Mouse (Mus musculus) forebrain, embryonic 12.5 days (tissue): ENCODE data around the gene Raly. TPM values are rescaled to one million over a fixed set of nuclear protein-coding genes. Genes with fewer than 3 reads are reported as not detected.
A peak's percentile ranks its signal among the peaks of the same experiment; 100 is the strongest.

Experiments used
- ATAC-seq: fragments of 200-750 bp; cut with Nextera tagmentation; 2 replicates; pipeline ENCODE4 v1.8.0; 2017; ENCODE audit warnings: moderate TSS enrichment; ENCODE audit not compliant: low FRiP score
- H3K27ac ChIP-seq: fragments of 300-500 bp; sonication (generic); 2 replicates; pipeline ENCODE4 v1.5.1; 2016; ENCODE audit warnings: mild to moderate bottlenecking
- H3K27me3 ChIP-seq: fragments of 300-500 bp; sonication (generic); 2 replicates; pipeline ENCODE4 v1.6.1; 2016; ENCODE audit warnings: mild to moderate bottlenecking
- H3K36me3 ChIP-seq: fragments of 300-500 bp; sonication (generic); replicated peaks from 2 replicates; pipeline ENCODE4 v1.6.1; 2016; ENCODE audit warnings: mild to moderate bottlenecking
- H3K4me1 ChIP-seq: fragments of 300-500 bp; sonication (generic); 2 replicates; pipeline ENCODE4 v1.6.1; 2016
- H3K4me2 ChIP-seq: fragments of 300-500 bp; sonication (generic); 2 replicates; pipeline ENCODE4 v1.6.1; 2016; ENCODE audit warnings: mild to moderate bottlenecking, moderate library complexity
- H3K4me3 ChIP-seq: fragments of 300-500 bp; sonication (generic); replicated peaks from 2 replicates; pipeline ENCODE4 v1.5.1; 2016; ENCODE audit warnings: mild to moderate bottlenecking
- H3K9ac ChIP-seq: fragments of 300-500 bp; sonication (generic); 2 replicates; pipeline ENCODE4 v1.6.1; 2016; ENCODE audit warnings: mild to moderate bottlenecking
- H3K9me3 ChIP-seq: fragments of 300-500 bp; sonication (generic); 2 replicates; pipeline ENCODE4 v1.6.1; 2016
- WGBS: fragments of 180-500 bp; shearing (Covaris S2); methylation state at CpG from one replicate; pipeline ENCODE4 v1.1.7; 2016; 5-methylcytosine and 5-hydroxymethylcytosine counted together
- polyA plus RNA-seq: library from polyadenylated mRNA; unstranded; fragments of >200 nt; fragmentation: Nextera tagmentation; extraction: Ambion mirVana; gene quantifications from 2 replicates; pipeline ENCODE4 v1.2.1, GENCODE M21; 2016

Raly gene
- 35.1 and 45.9 TPM in 2 replicates for polyA plus RNA-seq

- Histone ChIP-seq H3K9ac (peak within 1 kb of the TSS; percentile 97), H3K4me1 (peaks cover 48% of the 10 kb centered on the region), H3K36me3 (no peaks in the 10 kb centered on the region), H3K27me3 (no peaks in the 10 kb centered on the region), H3K9me3 (no peaks in the 10 kb centered on the region), H3K4me2 (peak within 1 kb of the TSS; percentile 88), H3K27ac (peak within 1 kb of the TSS; percentile 97), H3K4me3 (peak within 1 kb of the TSS; percentile 97)
- peak; percentile 97 for ATAC-seq
- 2% methylated on average over 64 of the region's 89 CpGs for WGBS
Observed at GRCm38 (mm10) chr2:154790656-154791483, at the start of gene Raly, which contains the start of gene a. Gene Raly, plus strand, starts transcription at chr2:154791096. Gene a, plus strand, starts transcription at chr2:154791402.

- Histone ChIP-seq H3K9ac (no peak overlapping the region), H3K4me2 (no peak overlapping the region), H3K27me3 (no peaks in the 10 kb centered on the region), H3K4me3 (no peak overlapping the region), H3K4me1 (no peaks in the 10 kb centered on the region), H3K9me3 (no peaks in the 10 kb centered on the region), H3K27ac (no peak overlapping the region), H3K36me3 (no peaks in the 10 kb centered on the region)
- no peak for ATAC-seq
- 81% methylated on average over 10 of the region's 10 CpGs for WGBS
Observed at GRCm38 (mm10) chr2:154742911-154743819, 47.7 kb upstream of the Raly start.

DNA sequence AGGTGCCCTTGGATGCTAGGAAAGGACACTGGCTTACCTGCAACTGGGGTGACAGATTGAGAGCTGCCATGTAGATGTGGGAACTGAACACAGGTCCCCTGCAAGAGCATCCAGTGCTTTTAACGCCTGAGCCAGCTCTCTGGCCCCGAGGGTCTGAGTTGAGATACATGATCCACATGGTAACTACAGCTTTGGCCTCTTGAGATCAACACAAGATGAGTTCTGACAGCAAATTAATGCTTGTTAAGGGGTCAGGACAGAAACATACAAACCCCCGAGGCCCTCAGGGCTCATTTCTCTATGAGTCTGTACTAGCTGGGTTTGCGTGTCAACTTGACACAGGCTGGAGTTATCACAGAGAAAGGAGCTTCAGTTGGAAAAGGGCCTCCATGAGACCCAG, 47.0 kb upstream of the Raly start:
- H3K9me3 ChIP-seq: no peaks in the 10 kb centered on the region
- no peaks in the 10 kb centered on the region for H3K36me3 ChIP-seq
- no peak overlapping the region for H3K9ac ChIP-seq
- H3K4me2 ChIP-seq: no peak overlapping the region
- H3K27ac ChIP-seq: no peak overlapping the region
- no peaks in the 10 kb centered on the region for H3K27me3 ChIP-seq
- ATAC-seq: no peak
- WGBS: 76% methylated on average over 4 of the region's 4 CpGs
- H3K4me1 ChIP-seq: peaks cover 5% of the 10 kb centered on the region; the same call in 1 of the 2 replicates
- no peak overlapping the region for H3K4me3 ChIP-seq

DNA sequence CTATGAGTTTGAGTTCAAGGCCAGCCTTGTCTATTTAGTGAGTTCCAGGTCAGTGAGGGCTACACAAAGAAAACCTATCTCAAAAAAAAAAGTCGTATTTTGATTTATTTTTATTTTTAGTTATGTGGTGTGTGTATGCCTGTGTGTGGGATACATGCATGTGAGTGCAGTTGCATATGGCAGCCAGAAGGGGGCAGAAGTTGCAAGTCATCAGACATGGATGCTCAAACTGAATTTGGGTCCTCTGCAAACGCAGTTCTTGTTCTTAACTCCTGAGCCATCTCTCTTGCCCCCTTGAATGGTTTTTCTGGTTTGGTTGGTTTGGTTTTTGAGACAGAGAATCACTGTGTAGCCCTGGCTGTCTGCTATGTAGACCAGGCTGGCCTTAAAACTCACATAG, 42.5 kb upstream of the Raly start:
- Histone ChIP-seq H3K27ac (peak overlapping the region; percentile 67), H3K9ac (no peak overlapping the region), H3K9me3 (no peaks in the 10 kb centered on the region), H3K27me3 (peaks cover 4% of the 10 kb centered on the region; the same call in 1 of the 2 replicates), H3K4me2 (no peak overlapping the region), H3K4me3 (no peak overlapping the region), H3K4me1 (peaks cover 20% of the 10 kb centered on the region), H3K36me3 (no peaks in the 10 kb centered on the region)
- 82% methylated on average over 2 of the region's 2 CpGs for WGBS
- ATAC-seq: no peak

- Histone ChIP-seq H3K4me3 (no peak overlapping the region), H3K27me3 (peaks cover 4% of the 10 kb centered on the region; the same call in 1 of the 2 replicates), H3K9ac (no peak overlapping the region), H3K36me3 (no peaks in the 10 kb centered on the region), H3K27ac (peak overlapping the region; percentile 67), H3K4me1 (peaks cover 20% of the 10 kb centered on the region), H3K4me2 (peak overlapping the region; percentile 28), H3K9me3 (no peaks in the 10 kb centered on the region)
- WGBS: 28% methylated on average over 23 of the region's 23 CpGs
- peak; percentile 70 for ATAC-seq
Observed at GRCm38 (mm10) chr2:154749046-154750036, 41.6 kb upstream of the Raly start.

GRCm38 (mm10) chr2:154751924-154752323, 39.0 kb upstream of the Raly start:
- H3K4me1 ChIP-seq: peaks cover 20% of the 10 kb centered on the region
- no peak overlapping the region for H3K27ac ChIP-seq
- 45% methylated on average over 8 of the region's 8 CpGs for WGBS
- H3K4me3 ChIP-seq: no peak overlapping the region
- H3K9me3 ChIP-seq: no peaks in the 10 kb centered on the region
- no peak overlapping the region for H3K4me2 ChIP-seq
- no peaks in the 10 kb centered on the region for H3K36me3 ChIP-seq
- peaks cover 4% of the 10 kb centered on the region; the same call in 1 of the 2 replicates for H3K27me3 ChIP-seq
- H3K9ac ChIP-seq: no peak overlapping the region
- no peak for ATAC-seq

DNA sequence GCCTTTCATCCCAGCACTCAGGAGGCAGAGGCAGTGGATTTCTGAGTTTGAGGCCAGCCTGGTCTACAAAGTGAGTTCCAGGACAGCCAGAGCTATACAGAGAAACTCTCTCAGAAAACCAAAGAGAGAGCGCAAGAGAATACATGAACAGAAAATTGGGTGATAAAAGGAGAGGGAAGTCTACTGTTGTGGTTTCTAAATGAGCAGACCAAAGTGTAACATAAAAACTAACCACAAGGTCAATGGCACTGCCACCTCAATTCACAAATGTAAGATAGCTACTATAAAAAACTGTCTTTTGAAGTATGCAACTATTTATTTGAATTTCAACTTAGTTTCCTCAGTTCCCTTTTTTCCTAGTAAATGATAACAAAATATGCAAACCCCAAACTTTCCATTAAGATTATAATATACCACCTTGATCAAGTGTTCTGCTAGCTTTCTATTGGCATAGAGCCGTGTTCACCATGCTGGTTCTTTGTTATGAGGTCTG, 36.8 kb upstream of the Raly start:
- no peaks in the 10 kb centered on the region for H3K9me3 ChIP-seq
- H3K4me1 ChIP-seq: peaks cover 13% of the 10 kb centered on the region
- H3K4me2 ChIP-seq: no peak overlapping the region
- WGBS: 86% methylated on average over 2 of the region's 2 CpGs
- no peak overlapping the region for H3K27ac ChIP-seq
- H3K36me3 ChIP-seq: no peaks in the 10 kb centered on the region
- ATAC-seq: no peak
- no peak overlapping the region for H3K9ac ChIP-seq
- peaks cover 4% of the 10 kb centered on the region; the same call in 1 of the 2 replicates for H3K27me3 ChIP-seq
- no peak overlapping the region for H3K4me3 ChIP-seq

DNA sequence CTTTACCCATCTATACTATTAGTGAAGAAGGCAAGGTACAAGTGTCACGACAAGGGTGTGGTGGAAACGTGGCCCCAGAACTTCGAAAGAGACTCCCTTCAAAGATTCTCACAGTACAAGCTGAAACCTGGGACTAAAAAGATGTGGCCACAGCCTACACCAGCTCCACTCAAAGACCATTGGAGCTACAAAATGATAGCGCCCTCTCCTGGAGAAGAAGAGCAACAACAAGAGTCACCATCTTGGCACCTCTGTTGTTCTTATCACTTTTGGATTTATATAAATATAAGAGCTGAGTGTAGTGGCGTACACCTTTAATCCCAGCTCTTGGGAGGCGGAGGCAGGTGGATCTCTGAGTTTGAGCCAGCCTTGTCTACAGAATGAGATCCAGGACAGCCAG, 35.1 kb upstream of the Raly start:
- H3K27me3 ChIP-seq: peaks cover 7% of the 10 kb centered on the region; the same call in 1 of the 2 replicates

DNA sequence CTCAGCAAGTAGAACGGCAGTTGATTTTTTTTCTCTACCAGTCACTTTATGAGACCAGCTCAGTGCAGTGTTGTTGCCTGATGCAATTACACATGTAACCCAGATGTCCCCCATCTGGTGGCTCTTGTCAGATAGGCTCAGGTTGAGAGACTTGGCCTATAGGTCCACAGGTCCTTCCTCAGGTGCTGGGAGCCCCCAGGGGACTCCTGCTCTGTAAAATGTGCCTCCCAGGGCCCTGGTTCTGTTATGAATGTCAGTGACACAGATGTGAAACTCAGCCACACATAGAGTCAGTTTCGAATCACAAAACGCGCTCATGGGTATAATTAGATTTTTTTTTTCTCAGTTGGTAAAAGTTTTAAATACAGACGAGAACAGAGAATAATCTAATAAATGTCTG, 33.2 kb upstream of the Raly start:
- no peak overlapping the region for H3K4me3 ChIP-seq
- H3K4me2 ChIP-seq: no peak overlapping the region
- WGBS: 87% methylated on average over 5 of the region's 5 CpGs
- H3K9me3 ChIP-seq: peaks cover 4% of the 10 kb centered on the region; the same call in 1 of the 2 replicates
- H3K4me1 ChIP-seq: no peaks in the 10 kb centered on the region
- peaks cover 3% of the 10 kb centered on the region; the same call in 1 of the 2 replicates for H3K27me3 ChIP-seq
- H3K27ac ChIP-seq: no peak overlapping the region
- no peak overlapping the region for H3K9ac ChIP-seq
- H3K36me3 ChIP-seq: no peaks in the 10 kb centered on the region
- ATAC-seq: no peak

More for the DNA sequence above, 35.1 kb upstream of the Raly start:
- H3K4me2 ChIP-seq: no peak overlapping the region
- no peak overlapping the region for H3K4me3 ChIP-seq
- WGBS: 55% methylated on average over 6 of the region's 6 CpGs
- no peak for ATAC-seq
- peaks cover 2% of the 10 kb centered on the region; the same call in 1 of the 2 replicates for H3K9me3 ChIP-seq
- no peak overlapping the region for H3K27ac ChIP-seq
- no peak overlapping the region for H3K9ac ChIP-seq
- 0 out of 2 replicates have a peak, but pooled peaks cover 4% of the 10 kb centered on the region for H3K4me1 ChIP-seq
- no peaks in the 10 kb centered on the region for H3K36me3 ChIP-seq

DNA sequence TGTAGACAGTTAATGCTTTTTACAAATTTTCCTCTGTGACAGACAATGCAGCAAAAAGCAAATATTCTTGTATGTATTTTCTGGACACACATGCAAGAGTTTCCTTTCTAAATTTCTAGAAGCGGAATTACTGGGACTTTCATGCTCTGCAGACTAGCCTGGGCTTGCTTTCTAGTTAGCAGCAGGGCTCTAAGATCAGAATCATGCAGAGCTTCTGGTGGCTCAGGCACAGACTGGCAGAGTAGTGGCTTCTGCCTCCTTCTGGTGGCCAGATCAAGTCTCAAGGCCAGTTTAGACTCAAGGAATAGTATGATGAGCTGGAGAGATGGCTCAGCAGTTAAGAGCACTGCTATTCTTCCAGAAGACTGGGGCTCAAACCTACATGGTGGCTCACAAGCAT, 32.4 kb upstream of the Raly start:
- no peak overlapping the region for H3K27ac ChIP-seq
- no peaks in the 10 kb centered on the region for H3K4me1 ChIP-seq
- peaks cover 3% of the 10 kb centered on the region; the same call in 1 of the 2 replicates for H3K27me3 ChIP-seq
- H3K9me3 ChIP-seq: peaks cover 4% of the 10 kb centered on the region; the same call in 1 of the 2 replicates
- no peak overlapping the region for H3K4me2 ChIP-seq
- H3K36me3 ChIP-seq: no peaks in the 10 kb centered on the region
- H3K4me3 ChIP-seq: no peak overlapping the region
- ATAC-seq: no peak
- H3K9ac ChIP-seq: no peak overlapping the region
- WGBS: 90% methylated on average over 1 of the region's 1 CpGs

GRCm38 (mm10) chr2:154763226-154763625, 27.7 kb upstream of the Raly start:
- no peaks in the 10 kb centered on the region for H3K4me1 ChIP-seq
- H3K4me3 ChIP-seq: no peak overlapping the region
- no peak overlapping the region for H3K9ac ChIP-seq
- H3K9me3 ChIP-seq: peaks cover 4% of the 10 kb centered on the region; the same call in 1 of the 2 replicates
- no peak overlapping the region for H3K27ac ChIP-seq
- H3K27me3 ChIP-seq: 0 out of 2 replicates have a peak, but pooled peaks cover 3% of the 10 kb centered on the region
- 84% methylated on average over 3 of the region's 3 CpGs for WGBS
- H3K36me3 ChIP-seq: no peaks in the 10 kb centered on the region
- ATAC-seq: no peak
- no peak overlapping the region for H3K4me2 ChIP-seq
